Mouse (Mus musculus): ENCODE measurements around the gene Lrguk. TPM values are rescaled to one million over a fixed set of nuclear protein-coding genes. Genes with fewer than 3 reads are reported as not detected.

Lrguk gene
- total RNA-seq (2023), result not detected in 2 replicates

DNA sequence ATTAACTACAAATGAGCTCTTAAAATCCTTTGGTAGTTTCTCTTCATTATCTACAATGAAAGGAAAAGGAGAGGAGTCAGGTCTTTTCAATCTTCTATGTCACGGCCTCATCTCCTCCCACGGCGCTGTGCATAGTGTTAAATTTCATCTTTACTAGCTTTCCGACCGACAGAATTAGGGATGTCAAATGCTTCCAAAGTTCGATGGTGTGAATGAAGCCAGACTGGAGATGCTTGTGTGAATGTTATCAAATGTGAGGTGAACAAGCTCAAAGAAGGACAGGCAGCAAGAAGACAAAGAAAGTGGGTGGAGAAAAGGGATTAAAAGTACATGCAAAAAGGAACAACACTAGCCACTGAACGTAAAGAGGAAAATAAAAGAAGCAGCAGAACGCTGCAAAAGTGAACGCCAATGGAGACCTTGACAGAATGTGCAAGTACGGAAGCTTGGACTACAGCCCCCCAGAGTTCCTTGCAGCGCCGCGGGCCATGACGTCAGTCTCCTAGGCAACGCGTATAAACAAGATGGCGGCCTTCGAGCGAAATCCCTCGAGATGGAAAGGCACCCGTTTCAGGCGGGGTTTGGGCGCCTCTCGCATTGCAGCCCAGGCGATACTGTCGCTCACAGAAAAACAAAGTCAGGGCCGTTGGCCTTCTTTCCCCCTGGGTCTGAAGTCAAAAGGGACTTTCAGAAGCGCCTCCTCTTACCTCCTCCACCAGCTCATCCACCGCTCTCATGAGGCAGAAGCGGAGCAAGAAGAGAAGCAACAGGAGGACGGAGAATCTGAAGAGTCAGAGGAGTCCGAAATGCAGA lies at the start of gene Lrguk:
Lrguk (plus strand) TSS at position 516 of the 813 bp plus-strand sequence.

DNA sequence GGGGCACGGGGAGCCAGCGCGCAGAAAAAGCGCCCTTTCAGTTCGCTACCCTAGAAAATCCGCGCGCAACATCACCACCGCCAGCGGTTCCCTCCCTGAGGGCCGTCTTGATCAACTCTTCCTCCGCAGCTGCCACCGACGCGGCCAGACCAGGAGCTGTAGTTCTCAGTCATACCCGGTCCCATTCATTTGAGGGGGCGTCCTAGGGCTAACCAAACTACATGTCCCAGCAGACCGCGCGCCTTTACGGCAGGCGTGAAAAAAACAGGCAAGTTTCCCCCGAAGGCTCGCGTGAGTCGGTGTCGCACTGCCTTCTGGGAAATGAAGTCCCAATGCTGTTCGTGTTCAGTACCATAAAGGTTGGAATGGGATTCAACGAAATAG lies 147.6 kb downstream of the Lrguk start, which contains the start of gene Slc35b4:
Slc35b4 (minus strand) TSS at position 248 of the 384 bp plus-strand sequence.

Other genes with a start within 250 kb of the Lrguk start
- 11.3 and 14.9 TPM in 2 replicates for gene Slc35b4, start 147.7 kb downstream of the Lrguk start, total RNA-seq (2023)